Mouse (Mus musculus): ENCODE measurements around the gene Lmbrd2. TPM values are rescaled to one million over a fixed set of nuclear protein-coding genes. Genes with fewer than 3 reads are reported as not detected.
A peak's percentile ranks its signal among the peaks of the same experiment; 100 is the strongest.
"Not testable (repeated sequence)": the region's sequence is repeated elsewhere in the genome, so short reads cannot be mapped to it uniquely, and the experiment has no call there.

The Lmbrd2 gene
- polyA plus RNA-seq, 1 experiment from 2014 or later: 3.9 TPM

GRCm38 (mm10) chr15:9155325-9155724 is 15.0 kb downstream of the Lmbrd2 start, which contains the start of gene Skp2:
Skp2 (minus strand) TSS chr15:9155425.
- H3K36me3 ChIP-seq (replicated peaks): peaks cover 42% of the 10 kb centered on the region
- H3K9me3 ChIP-seq: no peaks in the 10 kb centered on the region

GRCm38 (mm10) chr15:9162557-9163070 is 22.3 kb downstream of the Lmbrd2 start:
- no peak overlapping the region for H3K4me2 ChIP-seq
- H3K27ac ChIP-seq: 0 out of 2 replicates have a peak overlapping the region, but pooled peaks have one; percentile 19
- H3K4me3 ChIP-seq (replicated peaks): no peak overlapping the region
- no peak for ATAC-seq (ENCODE audit: low FRiP score)
- H3K4me1 ChIP-seq: no peaks in the 10 kb centered on the region; the same call in 1 of the 2 replicates
- no peaks in the 10 kb centered on the region for H3K27me3 ChIP-seq
- no peaks in the 10 kb centered on the region for H3K9me3 ChIP-seq
- H3K36me3 ChIP-seq (replicated peaks): peaks cover 22% of the 10 kb centered on the region
- 54% methylated on average over 4 of the region's 4 CpGs for WGBS
- no peak overlapping the region for H3K9ac ChIP-seq

More at GRCm38 (mm10) chr15:9155325-9155724, 15.0 kb downstream of the Lmbrd2 start, which contains the start of gene Skp2:
- Histone ChIP-seq H3K4me1 (no peaks in the 10 kb centered on the region), H3K27me3 (no peaks in the 10 kb centered on the region), H3K4me2 (no peak within 1 kb of the TSS), H3K4me3 (replicated peaks) (no peak within 1 kb of the TSS), H3K27ac (no peak within 1 kb of the TSS), H3K9ac (no peak within 1 kb of the TSS)
- ATAC-seq (ENCODE audit: low FRiP score): no peak

GRCm38 (mm10) chr15:9164125-9164524 is 23.8 kb downstream of the Lmbrd2 start:
- H3K4me2 ChIP-seq: no peak overlapping the region
- H3K36me3 ChIP-seq (replicated peaks): peaks cover 26% of the 10 kb centered on the region
- ATAC-seq (ENCODE audit: low FRiP score): no peak
- no peak overlapping the region for H3K4me3 ChIP-seq (replicated peaks)
- no peaks in the 10 kb centered on the region for H3K27me3 ChIP-seq
- WGBS: 67% methylated on average over 6 of the region's 6 CpGs
- H3K27ac ChIP-seq: no peak overlapping the region
- no peak overlapping the region for H3K9ac ChIP-seq
- H3K9me3 ChIP-seq: no peaks in the 10 kb centered on the region
- no peaks in the 10 kb centered on the region; the same call in 1 of the 2 replicates for H3K4me1 ChIP-seq

- no peak overlapping the region for H3K9ac ChIP-seq
- no peaks in the 10 kb centered on the region for H3K27me3 ChIP-seq
- no peak for ATAC-seq (ENCODE audit: low FRiP score)
- no peak overlapping the region for H3K4me3 ChIP-seq (replicated peaks)
- peaks cover 25% of the 10 kb centered on the region for H3K36me3 ChIP-seq (replicated peaks)
- H3K4me1 ChIP-seq: no peaks in the 10 kb centered on the region
- 95% methylated on average over 3 of the region's 3 CpGs for WGBS
- no peak overlapping the region for H3K4me2 ChIP-seq
- H3K9me3 ChIP-seq: no peaks in the 10 kb centered on the region
- no peak overlapping the region for H3K27ac ChIP-seq
Observed at GRCm38 (mm10) chr15:9177038-9177437, 36.7 kb downstream of the Lmbrd2 start.

- WGBS: 96% methylated on average over 5 of the region's 5 CpGs
- no peaks in the 10 kb centered on the region for H3K27me3 ChIP-seq
- ATAC-seq (ENCODE audit: low FRiP score): no peak
- H3K27ac ChIP-seq: no peak overlapping the region
- H3K4me2 ChIP-seq: no peak overlapping the region
- no peaks in the 10 kb centered on the region for H3K4me1 ChIP-seq
- H3K9me3 ChIP-seq: no peaks in the 10 kb centered on the region
- H3K9ac ChIP-seq: no peak overlapping the region
- H3K36me3 ChIP-seq (replicated peaks): peaks cover 28% of the 10 kb centered on the region
- no peak overlapping the region for H3K4me3 ChIP-seq (replicated peaks)
Observed at GRCm38 (mm10) chr15:9183995-9184394, 43.6 kb downstream of the Lmbrd2 start.

- Histone ChIP-seq H3K9me3 (no peaks in the 10 kb centered on the region), H3K36me3 (replicated peaks) (peaks cover 33% of the 10 kb centered on the region), H3K9ac (no peak overlapping the region), H3K4me2 (no peak overlapping the region), H3K27ac (no peak overlapping the region), H3K27me3 (no peaks in the 10 kb centered on the region), H3K4me1 (no peaks in the 10 kb centered on the region), H3K4me3 (replicated peaks) (no peak overlapping the region)
- 82% methylated on average over 2 of the region's 2 CpGs for whole genome bisulfite sequencing
- ATAC-seq (ENCODE audit: low FRiP score): no peak
Observed at GRCm38 (mm10) chr15:9189796-9190195, 49.4 kb downstream of the Lmbrd2 start.

GRCm38 (mm10) chr15:9192685-9193084 is 52.3 kb downstream of the Lmbrd2 start:
- H3K9me3 ChIP-seq; H3K9ac ChIP-seq; ATAC-seq (ENCODE audit: low FRiP score); H3K4me1 ChIP-seq; H3K4me2 ChIP-seq; H3K4me3 ChIP-seq (replicated peaks); H3K27me3 ChIP-seq; H3K27ac ChIP-seq: not testable (repeated sequence)
- H3K36me3 ChIP-seq (replicated peaks): peaks cover 21% of the 10 kb centered on the region

- Histone ChIP-seq H3K4me1 (no peaks in the 10 kb centered on the region), H3K9ac (no peak overlapping the region), H3K36me3 (replicated peaks) (peaks cover 8% of the 10 kb centered on the region; the same call in 1 of the 2 replicates), H3K4me3 (replicated peaks) (no peak overlapping the region), H3K27me3 (no peaks in the 10 kb centered on the region), H3K27ac (no peak overlapping the region), H3K9me3 (no peaks in the 10 kb centered on the region), H3K4me2 (no peak overlapping the region)
- ATAC-seq (ENCODE audit: low FRiP score): no peak
- 67% methylated on average over 6 of the region's 6 CpGs for WGBS
Observed at GRCm38 (mm10) chr15:9198421-9198820, 58.1 kb downstream of the Lmbrd2 start.

GRCm38 (mm10) chr15:9211891-9212290 is 71.5 kb downstream of the Lmbrd2 start:
- Histone ChIP-seq H3K9me3 (no peaks in the 10 kb centered on the region), H3K4me1 (no peaks in the 10 kb centered on the region), H3K27me3 (no peaks in the 10 kb centered on the region), H3K4me3 (replicated peaks) (no peak overlapping the region), H3K9ac (no peak overlapping the region), H3K27ac (no peak overlapping the region), H3K36me3 (replicated peaks) (no peaks in the 10 kb centered on the region), H3K4me2 (no peak overlapping the region)
- no peak for ATAC-seq (ENCODE audit: low FRiP score)

GRCm38 (mm10) chr15:9213026-9213425 is 72.7 kb downstream of the Lmbrd2 start:
- H3K9me3 ChIP-seq; H3K4me2 ChIP-seq; H3K27ac ChIP-seq; H3K4me3 ChIP-seq (replicated peaks); H3K27me3 ChIP-seq; ATAC-seq (ENCODE audit: low FRiP score); H3K36me3 ChIP-seq (replicated peaks); H3K4me1 ChIP-seq; H3K9ac ChIP-seq: not testable (repeated sequence)
- 62% methylated on average over 3 of the region's 3 CpGs for WGBS

- H3K36me3 ChIP-seq (replicated peaks); H3K9ac ChIP-seq; H3K27me3 ChIP-seq; H3K4me2 ChIP-seq; H3K4me3 ChIP-seq (replicated peaks); H3K4me1 ChIP-seq; ATAC-seq (ENCODE audit: low FRiP score); H3K27ac ChIP-seq; H3K9me3 ChIP-seq: not testable (repeated sequence)
- 90% methylated on average over 7 of the region's 7 CpGs for WGBS
Observed at GRCm38 (mm10) chr15:9213431-9213830, 73.1 kb downstream of the Lmbrd2 start.

GRCm38 (mm10) chr15:9216446-9216845 is 76.1 kb downstream of the Lmbrd2 start:
- Histone ChIP-seq H3K4me3 (replicated peaks) (no peak overlapping the region), H3K27me3 (no peaks in the 10 kb centered on the region), H3K4me1 (no peaks in the 10 kb centered on the region), H3K9me3 (no peaks in the 10 kb centered on the region), H3K4me2 (no peak overlapping the region), H3K36me3 (replicated peaks) (no peaks in the 10 kb centered on the region), H3K9ac (no peak overlapping the region), H3K27ac (no peak overlapping the region)
- 91% methylated on average over 5 of the region's 5 CpGs for WGBS
- no peak for ATAC-seq (ENCODE audit: low FRiP score)

- H3K4me2 ChIP-seq; H3K36me3 ChIP-seq (replicated peaks); H3K27me3 ChIP-seq; H3K27ac ChIP-seq; H3K9ac ChIP-seq; H3K9me3 ChIP-seq; H3K4me3 ChIP-seq (replicated peaks); H3K4me1 ChIP-seq; ATAC-seq (ENCODE audit: low FRiP score): not testable (repeated sequence)
- 89% methylated on average over 4 of the region's 4 CpGs for whole genome bisulfite sequencing
Observed at GRCm38 (mm10) chr15:9230917-9231316, 90.6 kb downstream of the Lmbrd2 start.

Measured in forebrain, embryonic 12.5 days (tissue).